Mouse (Mus musculus): ENCODE results near the gene Tnnt3.

Gene Tnnt3

DNA sequence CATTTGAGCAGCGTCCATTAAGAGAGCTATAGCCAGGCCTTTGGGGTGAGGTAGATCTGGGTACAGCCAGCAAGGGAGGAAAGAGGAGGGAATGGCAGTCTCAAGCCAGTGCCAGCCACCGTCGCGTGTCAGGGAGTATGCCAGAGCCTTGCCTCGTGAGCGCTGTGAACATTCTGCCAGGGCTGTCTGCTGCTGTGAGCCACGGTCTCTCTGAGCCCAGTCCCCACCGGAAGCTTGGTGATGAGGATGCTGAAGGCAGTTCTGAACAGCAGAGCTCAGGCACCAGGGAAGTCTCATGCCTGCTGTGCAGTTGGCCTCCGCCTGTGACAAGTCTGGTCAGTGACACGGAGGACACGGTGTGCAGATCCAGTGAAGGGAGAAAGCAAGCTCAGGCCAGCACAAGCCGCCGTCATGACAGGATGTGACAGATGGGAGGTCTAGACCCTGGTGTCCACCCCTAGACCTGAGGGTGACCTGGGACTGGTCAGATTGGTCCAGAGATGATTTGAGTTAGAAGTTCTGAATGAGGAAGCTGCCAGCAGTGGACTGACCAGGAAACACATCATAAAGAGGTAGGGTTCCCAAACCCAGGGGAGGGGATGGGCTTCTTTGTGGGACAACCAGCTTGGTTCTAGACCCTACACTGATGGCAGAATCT is 21.7 kb upstream of the Tnnt3 start:
- no peak for DNase-seq (ENCODE audit: low spot score)

DNA sequence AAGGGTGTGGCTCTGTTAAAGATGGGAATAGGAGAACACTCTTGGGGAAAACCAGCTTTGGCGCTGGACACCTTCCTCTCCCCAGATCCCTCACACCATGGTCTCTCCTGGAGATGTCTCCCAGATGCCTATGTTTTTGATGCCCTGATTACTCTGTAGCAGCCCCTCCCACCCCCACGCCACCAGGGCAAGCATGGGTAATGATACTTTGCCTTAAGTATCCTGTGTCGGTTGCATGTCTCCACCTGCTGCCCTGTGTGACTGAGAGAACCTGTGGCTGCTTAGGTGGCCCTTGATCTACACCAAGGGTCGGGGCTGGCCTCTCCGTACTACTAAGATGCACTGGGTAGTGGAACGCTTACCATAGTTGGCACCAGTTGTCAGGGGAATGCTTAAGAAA is 20.6 kb upstream of the Tnnt3 start:
- DNase-seq (ENCODE audit: low spot score) = no peak

DNA sequence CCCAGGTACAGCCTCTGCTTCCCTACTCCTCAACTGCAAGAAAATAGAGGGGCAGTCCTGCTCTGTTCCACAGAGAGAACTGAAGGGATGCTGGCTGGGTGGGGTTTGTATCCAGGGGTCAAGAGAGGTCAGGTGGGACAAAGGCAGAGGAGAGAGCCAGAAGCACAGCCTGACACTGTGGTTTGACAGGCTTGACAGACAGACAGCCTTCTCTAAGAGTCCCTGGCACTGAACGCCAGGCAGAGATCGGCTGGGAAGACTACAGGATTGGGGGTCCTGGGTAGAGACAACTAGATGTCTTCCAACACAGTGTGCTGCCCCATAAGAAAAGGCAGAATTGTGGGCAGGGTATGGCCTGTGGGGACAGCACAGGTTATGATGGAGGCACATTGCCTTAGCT is 20.1 kb upstream of the Tnnt3 start:
- no peak for DNase-seq (ENCODE audit: low spot score)

DNA sequence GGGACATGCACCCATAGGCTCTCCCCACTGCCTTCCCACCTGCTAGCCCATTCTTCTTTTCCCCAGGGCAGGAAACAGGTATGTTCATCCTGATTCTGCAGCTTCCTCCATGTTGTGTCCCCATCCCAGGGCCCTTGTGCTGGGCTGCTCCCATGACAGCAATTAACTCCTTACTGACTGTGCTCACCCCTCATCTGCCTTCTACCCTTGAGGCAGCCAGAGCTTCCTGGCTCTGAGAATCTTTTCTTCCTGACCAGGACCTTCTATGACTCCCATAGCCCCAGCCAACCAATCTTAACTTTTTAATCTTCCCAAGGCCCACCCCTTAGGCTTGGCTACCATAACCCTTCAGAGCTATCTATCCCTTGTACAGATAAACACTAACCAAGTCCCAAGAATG is 19.3 kb upstream of the Tnnt3 start:
- no peak for DNase-seq (ENCODE audit: low spot score)

DNA sequence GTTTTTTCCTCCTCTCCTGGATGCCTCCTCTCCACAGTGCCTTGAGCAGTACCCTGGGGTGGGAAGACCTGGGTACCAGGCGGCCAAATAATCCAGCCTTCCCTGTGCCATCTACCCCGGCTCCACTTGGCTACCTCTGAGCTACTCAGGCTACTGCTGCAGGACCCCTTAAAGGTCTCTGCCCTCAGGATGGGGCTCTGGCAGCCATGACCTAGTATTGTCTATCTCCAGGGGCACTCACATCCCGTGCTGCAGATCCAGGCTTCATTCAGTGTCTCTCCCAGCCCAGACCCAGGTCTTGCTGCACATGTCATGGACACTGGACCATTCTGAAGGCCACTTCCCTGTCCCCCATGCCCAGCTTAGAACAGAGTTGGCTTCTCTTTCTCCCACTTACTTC is 18.8 kb upstream of the Tnnt3 start:
- DNase-seq (ENCODE audit: low spot score) = no peak

DNA sequence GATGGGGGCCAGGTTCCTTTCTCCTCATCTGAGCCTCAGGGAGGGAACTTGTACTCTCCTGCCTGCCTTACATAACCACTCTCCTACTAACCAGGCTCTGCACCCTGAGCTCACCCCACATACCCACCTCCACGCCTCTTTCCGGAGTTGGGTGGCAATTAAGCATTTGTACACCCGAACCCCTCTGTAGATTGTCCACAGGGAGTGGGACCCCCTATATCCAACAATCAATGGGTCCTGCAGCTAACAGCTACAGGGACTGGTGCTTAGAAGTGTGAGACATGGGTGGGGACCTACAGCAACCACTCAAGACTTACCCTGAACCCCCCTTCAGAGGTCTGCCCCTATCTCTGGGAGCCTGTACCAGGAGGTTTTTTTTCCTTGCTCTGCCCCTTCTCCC is 18.0 kb upstream of the Tnnt3 start:
- no peak for DNase-seq (ENCODE audit: low spot score)

DNA sequence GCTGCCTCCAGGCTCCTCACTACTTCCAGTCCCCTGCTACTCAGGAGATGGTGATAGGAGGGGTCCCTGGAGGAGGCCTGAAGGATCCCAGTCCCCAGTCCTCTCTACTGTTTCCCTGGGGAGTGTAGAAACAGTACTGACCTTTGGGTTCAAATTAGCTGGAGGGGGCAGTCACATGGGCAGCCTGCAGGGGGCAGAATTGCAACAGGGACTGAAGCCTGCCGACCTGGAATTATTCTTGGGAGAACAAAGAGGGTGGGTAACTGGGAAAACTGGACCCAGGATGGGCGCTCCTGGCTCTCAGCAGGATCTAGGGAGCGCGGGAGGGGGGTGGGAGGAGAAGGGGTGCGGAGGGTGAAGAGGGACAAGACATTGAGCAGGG is 17.5 kb upstream of the Tnnt3 start:
- peak; percentile 34 for DNase-seq (ENCODE audit: low spot score)

DNA sequence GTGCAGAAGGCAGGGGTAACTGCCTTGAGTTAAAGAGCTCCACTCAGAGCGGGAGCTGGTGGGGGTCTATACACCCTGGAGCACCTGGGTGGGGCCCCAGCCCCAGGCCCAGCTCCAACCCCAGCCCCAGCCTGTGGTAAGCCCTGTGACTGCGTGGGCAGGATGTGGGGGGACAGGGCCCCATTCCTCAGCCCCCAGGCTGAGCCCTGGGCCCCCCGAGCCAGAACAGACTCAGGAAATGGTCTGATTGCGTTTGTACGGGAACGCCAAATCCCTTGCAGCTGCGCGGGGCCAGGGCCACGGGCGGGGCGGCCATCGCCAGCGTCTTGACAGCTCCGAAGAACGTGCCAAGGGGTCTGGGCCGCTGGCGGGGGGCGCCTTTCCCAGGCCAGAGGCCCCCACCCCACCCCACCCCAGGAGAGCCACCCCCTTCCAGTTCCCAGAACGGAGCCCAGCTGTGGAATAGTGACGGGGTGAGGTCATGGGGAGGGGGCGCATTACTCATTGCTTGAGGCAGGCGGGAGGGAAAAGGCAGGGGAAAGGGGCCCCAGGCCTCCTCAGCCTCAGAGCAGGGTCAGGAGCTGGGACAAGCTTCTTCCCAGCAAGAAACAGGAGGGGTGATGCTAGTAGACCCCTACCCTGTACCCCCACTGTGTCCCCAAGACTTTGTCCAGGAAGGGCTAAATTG is 16.9 kb upstream of the Tnnt3 start:
- DNase-seq (ENCODE audit: low spot score) = no peak

DNA sequence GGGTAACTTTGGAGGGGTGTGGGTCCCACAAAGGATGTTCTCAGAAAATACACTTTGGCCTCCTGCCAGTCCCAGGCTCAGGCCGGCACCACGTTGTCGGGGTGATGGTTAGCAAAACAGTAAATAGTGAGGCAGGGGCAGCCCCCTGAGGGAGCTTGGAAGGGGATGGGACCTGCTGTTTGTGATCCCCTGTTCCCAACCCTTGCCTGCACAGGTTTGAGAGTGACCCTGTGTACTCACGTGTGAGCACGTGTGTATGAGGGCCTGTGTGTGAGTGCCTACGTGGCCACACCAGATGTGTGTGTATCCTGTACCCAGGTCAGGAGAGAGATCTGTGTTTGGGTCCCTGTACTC is 16.4 kb upstream of the Tnnt3 start:
- no peak for DNase-seq (ENCODE audit: low spot score)

DNA sequence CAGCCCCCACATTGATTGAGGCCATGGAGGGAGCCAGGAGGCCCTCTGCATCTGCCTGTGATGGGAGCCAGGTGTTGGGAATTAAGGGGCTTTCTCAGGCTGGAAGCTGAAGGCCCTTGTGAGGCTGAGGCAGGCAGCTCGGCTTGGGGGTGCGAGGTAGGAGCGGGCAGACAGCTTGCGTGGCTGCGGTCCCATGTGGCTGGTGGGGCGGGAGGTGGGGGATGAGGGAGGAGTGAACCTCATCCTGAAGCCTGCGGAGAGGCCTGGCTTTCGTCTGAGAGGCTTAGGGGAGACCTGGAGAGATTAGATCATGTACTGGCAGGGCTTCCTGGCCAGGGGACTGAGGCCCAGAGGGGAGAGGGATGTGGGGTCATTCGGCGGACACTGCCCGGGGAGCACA is 15.5 kb upstream of the Tnnt3 start:
- DNase-seq (ENCODE audit: low spot score) = no peak

DNA sequence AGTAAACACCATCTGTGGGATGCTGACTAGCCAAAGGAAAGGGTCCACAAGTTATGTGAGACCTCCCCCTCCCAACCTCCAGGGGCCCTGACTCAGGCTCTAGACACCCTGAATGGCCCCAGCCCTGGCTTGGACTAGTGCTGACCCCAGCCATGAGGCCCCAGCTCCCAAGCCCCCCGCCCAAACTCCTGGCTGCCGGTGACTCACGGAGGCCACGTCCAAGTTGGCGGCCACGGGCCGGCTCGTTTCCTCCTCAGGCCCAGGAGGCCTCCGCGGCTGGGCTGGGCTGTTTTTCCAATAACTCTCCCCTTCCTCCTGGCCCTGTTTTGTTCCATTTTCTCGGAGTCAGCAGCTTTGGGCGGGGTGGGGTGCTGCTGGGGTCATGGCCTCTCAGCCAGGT is 13.9 kb upstream of the Tnnt3 start:
- DNase-seq (ENCODE audit: low spot score) = no peak

DNA sequence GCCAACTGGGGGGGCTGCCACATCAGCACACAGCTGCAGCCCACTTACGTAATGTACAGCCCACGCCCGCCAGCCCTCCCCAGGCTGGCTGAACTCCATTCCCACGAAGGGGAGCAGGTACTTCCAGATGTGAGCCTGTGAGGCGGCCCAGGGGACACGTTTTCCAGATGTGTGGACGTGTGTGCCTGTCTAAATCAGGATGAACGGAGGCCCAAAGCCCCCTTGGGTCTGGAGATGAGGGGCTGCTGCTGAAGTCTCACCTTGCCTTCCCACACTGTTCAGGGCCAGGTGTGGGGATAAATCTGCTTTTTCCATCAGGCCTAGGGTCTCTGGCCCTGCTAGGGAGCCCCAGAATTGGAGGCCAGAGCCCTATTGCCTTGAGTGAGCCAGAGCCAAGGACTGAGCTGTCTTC is 11.9 kb upstream of the Tnnt3 start:
- no peak for DNase-seq (ENCODE audit: low spot score)

DNA sequence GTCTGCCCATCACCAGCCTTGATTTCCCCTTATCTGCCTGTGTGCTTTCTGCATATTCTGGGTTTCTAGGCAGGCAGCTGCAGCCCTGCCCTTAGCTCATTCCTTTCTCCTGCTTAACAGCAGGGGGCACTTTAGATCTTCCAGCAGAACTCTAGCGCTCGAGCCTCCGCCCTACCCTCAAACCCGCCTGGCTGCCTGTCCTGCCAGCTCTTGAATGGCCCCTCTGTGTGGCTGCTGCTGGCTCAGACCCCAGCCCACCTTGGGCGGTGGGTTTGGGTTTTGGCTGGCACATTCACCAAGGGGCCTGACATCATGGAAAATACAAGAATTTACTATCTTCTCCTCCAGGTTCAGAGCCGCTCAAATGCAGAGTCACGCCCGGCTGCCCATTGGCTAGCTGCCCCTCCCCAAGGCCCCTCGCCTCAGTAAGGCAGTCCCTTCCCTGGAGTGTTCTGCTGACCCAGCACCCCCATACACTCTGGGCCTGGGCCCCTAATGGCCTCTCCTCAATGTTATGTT is 11.2 kb upstream of the Tnnt3 start:
- DNase-seq (ENCODE audit: low spot score) = peak; percentile 40

DNA sequence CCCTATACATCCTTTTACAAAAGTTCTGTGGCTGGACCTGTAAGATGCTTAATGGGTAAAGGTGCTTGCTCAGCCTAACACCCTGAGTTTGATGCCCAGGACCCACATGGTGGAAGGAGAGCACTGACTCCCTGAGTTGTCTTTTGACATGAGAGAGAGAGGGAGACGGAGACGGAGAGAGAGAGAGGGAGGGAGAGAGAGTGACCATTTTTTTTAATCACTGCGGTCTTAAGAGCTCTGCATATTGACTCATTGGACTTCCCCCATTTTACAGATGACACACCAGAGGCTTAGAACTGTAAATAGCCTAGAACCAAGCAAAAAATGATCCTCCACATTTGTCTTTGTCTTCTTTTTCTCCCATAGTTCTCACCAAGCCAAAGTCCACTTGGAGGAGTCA is 10.6 kb upstream of the Tnnt3 start:
- no peak for DNase-seq (ENCODE audit: low spot score)

DNA sequence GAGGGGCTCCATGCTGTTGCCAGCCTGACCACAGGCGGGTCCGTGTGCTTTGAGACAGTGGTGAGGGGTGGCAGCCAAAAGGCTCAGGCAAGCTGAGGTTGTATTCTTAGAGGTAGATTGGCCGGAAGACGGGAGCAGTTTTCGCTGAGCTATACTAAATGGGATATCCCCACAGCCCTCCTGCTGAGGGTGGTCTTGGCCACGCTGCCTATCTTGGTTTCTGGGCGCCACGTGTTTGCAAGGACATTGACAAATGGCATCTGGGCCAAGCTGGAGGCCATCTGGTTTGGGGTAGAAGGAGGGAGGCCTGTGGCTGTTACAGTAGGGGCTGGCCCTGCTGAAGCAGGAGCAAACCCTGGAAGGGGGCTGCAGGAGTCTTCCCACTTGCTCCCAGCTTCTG is 5.1 kb upstream of the Tnnt3 start:
- DNase-seq (ENCODE audit: low spot score) = no peak

DNA sequence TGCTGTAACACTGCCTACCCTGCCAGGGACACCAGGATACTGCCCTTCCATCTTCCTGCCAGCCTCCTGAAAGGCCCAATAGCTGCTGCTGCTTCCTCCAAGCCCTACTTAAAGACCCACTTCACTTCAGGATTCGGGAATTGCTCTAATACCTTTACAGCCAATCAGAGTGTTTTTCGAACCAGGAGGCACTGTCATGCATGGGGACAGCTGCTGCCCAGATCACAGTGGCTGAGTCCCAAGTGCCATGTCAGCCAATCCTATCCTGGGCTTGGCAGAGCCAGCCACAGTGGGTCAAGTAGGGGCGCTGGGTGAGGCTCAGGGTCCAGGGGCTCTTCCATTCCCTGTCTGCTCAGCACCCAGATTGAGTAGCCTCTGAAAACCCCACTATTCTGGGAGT is 2.5 kb upstream of the Tnnt3 start:
- DNase-seq (ENCODE audit: low spot score) = no peak

DNA sequence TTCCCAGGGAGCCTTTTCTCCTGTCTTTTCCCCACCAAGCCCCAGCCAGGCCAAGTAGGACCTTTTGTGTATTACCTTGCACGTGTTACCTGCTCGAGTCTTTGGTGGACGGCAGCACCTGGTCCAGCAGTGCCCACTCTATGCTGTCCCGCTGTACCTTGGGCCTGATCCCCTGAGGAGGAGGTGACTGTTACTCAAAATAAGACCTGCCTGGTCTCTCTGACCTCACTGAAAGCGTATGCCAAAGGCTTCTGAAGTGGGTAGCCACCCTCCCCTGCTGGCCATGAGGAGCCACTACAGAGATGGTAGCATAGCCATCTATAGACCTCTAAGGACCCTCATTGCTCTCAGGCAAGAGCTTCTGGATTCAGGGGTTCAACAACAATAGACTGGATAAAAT is 1.8 kb upstream of the Tnnt3 start:
- DNase-seq (ENCODE audit: low spot score) = no peak

DNA sequence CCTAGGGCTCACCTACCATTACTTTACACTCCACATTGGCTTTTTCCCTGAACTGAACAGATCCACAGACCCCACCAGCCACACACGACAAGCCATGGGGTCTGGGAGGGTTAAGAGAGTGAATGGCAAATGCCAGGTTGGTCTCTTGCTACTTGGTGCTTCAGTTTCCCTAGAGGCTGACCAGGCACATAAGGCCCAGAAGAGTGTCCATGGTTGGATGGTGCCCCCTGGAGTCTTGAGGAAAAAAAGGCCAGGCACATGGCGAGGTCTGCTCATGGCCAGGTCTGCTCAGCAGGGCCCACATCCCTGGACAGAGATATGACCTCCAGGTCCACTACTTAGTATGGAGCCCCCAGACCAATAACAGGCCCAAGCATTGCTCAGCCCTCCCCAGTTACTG is 861 bp upstream of the Tnnt3 start:
- DNase-seq (ENCODE audit: low spot score) = peak; percentile 41

DNA sequence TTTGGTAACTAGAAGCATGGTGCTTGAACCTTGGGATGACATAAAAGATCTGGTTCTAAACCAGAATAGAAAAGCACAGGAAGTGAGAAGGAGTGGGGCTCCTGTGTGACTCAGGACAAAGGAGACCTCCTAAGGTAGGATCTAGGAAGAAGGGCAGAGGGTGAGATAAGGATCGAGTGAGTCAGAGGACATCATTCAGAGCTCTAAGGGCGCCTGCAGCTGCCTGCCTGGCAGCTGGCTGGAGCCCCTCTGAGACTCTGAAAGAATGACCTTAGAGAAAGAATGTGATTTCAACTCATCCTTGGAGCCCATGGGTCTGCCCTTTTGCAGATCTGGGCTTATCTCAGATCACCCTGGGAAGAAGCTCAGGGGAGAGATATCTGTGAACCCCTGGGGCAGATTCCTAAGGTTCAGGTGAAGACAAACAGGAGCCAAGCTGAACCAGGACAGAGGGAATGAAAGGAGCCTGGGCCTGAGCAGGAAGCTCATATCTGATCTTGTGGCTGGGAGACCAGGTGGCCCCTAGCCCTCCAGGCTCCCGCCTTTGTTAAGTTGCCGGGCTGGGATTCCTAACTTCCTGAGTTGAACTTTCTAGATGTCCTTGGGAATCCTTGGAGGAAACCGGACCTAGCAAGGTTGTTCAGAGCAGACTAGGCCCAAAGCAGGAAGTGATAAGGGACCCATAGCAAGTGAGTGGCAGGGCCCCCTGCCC is 530 bp downstream of the Tnnt3 start:
- DNase-seq (ENCODE audit: low spot score) = no peak

DNA sequence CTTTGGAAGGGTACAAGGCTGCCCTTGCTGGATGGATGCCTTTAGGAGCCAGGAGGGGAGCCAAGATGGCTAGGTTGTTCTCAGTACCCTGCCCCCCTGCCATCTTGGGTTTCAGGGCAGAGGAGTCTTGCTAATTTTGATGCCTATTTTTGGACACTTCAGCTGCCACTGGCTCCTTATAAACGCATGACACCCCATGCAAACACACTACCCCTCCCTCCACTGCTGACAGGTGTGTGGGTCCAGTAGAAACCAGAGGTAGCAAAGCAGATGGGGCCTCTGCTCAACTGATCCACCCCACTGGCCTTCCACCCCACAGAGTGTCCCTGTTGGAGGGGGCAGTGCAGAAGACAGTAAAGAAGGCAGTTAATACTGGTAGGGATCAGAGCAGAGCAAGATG is 1.4 kb downstream of the Tnnt3 start:
- DNase-seq (ENCODE audit: low spot score) = no peak

DNA sequence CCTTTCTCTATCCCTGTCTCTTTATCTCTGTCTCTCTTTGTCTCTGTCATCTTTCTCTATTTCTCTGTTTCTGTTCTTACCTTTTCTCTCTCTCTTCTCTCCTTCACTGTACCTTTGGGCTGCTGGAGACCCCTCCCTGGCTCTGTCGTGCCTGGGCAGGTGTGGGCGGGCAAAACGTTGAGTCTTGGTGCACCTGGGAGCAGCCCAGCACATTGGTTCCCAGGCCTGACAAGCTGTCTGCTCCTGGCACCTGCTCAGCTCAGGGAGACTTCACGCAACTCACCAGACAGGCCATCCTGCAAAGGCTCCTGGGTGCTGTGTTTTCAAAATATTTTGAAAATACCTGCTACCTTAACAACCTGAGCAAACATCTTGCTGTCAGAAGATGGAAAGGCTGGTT is 4.6 kb downstream of the Tnnt3 start:
- DNase-seq (ENCODE audit: low spot score) = no peak

DNA sequence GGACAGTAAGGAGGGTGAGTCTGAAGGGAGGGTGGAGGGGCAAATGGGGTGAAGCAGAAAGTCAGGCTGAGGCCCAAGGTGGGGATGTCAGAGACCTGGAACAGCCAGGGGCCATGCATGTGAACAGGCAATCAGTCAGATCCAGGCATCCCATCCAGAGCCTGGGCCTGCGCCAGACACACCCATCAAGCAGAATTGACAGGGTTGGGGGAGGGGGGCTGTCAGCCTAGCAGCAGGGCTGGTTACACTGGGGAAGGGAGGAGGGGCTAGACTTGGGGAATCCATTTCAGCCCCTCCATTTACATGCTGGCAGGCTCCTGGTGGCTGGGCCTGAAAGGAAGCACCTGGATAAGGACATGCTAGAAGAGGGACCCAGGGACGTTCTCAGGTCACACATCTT is 7.3 kb downstream of the Tnnt3 start:
- DNase-seq (ENCODE audit: low spot score) = no peak

DNA sequence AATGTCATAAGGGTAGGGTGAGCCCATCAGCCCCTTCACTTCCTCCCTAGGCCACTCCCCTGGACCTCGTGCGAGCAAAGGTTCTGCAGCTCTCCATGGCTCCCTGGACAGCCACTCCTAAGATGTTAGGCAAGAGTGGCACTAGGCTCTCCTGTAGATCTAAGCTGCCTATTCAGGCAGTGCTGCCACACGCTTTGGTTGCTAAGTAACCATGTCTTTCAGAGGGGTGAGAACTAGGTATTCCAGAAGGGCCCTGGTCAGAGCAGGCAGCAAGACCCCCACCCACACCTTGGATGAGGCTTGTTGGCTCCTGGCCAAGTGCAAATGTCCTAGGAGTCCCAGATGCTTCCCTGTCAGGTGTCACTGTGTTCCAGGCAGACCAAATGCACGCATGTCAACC is 7.9 kb downstream of the Tnnt3 start:
- DNase-seq (ENCODE audit: low spot score) = no peak

DNA sequence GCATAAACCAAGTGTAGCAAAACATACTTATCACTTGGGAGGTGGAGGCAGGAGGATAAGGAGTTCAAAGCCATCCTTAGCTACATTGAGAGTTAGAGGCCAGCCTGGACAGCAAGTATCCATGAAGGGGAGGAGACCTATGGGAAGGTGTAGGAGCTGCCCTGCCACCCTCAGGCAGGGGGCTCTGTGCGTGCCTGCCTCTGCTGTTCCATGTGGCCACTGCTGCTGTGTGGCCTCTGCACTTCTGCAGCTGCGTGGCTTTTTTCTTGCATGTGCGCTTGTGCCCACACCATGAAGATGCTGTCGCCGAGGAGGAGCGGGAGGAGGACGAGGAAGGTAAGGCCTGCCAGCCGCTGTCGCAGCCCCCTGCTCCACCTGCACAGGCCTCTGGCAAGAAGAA is 8.8 kb downstream of the Tnnt3 start:
- no peak for DNase-seq (ENCODE audit: low spot score)

Data from layer of hippocampus, adult 11-12 months (tissue).